Mouse (Mus musculus): ENCODE results near the gene Rps23. TPM values are rescaled to one million over a fixed set of nuclear protein-coding genes. Genes with fewer than 3 reads are reported as not detected.
"Not testable (repeated sequence)": the region's sequence is repeated elsewhere in the genome, so short reads cannot be mapped to it uniquely, and the experiment has no call there.

Rps23 gene
- 100 to 1,000 TPM; 256 TPM for total RNA-seq (2021)
- long read RNA-seq, experiment 1, transcript Rps23-201 (4 exons, 937 nt) = major isoform, 83 of 86 reads
- long read RNA-seq, experiment 1, partial matches to known transcripts = 3 of 86 reads
- long read RNA-seq, experiment 1, other reads (novel, unspliced or antisense) = 0 of 86 reads
- long read RNA-seq, experiment 2, transcript Rps23-201 (4 exons, 937 nt) = major isoform, 125 of 130 reads
- long read RNA-seq, experiment 2, partial matches to known transcripts = 2 of 130 reads
- long read RNA-seq, experiment 2, other reads (novel, unspliced or antisense) = 2 of 130 reads

GRCm38 (mm10) chr13:90922751-90923612, at the start of gene Rps23:
Gene Rps23 (plus strand): TSS chr13:90922958.
- intact Hi-C loops (cut with DNase I; ENCODE audit: low total_unique reads) = no loop called here
- DNase-seq = peak; percentile 89

GRCm38 (mm10) chr13:90881727-90882429, 40.9 kb upstream of the Rps23 start:
- no peak for DNase-seq
- intact Hi-C loops (cut with DNase I; ENCODE audit: low total_unique reads) = no loop called here

GRCm38 (mm10) chr13:90885856-90886532, 36.8 kb upstream of the Rps23 start:
- intact Hi-C loops (cut with DNase I; ENCODE audit: low total_unique reads) = loop anchor here (5.0 kb wide), 2 partner anchors 1109 to 1219 kb away; no protein-coding TSS in a partner anchor
- DNase-seq = no peak

GRCm38 (mm10) chr13:90886568-90886983, 36.2 kb upstream of the Rps23 start:
- intact Hi-C loops (cut with DNase I; ENCODE audit: low total_unique reads) = loop anchor here (5.0 kb wide), 2 partner anchors 1109 to 1219 kb away; no protein-coding TSS in a partner anchor
- DNase-seq = peak; percentile 61

GRCm38 (mm10) chr13:90890111-90890510, 32.6 kb upstream of the Rps23 start:
- intact Hi-C loops (cut with DNase I; ENCODE audit: low total_unique reads) = no loop called here
- DNase-seq = no peak

- DNase-seq = no peak
- intact Hi-C loops (cut with DNase I; ENCODE audit: low total_unique reads) = no loop called here
Measured at GRCm38 (mm10) chr13:90894819-90895218, 27.9 kb upstream of the Rps23 start.

GRCm38 (mm10) chr13:90896098-90896497, 26.7 kb upstream of the Rps23 start:
- peak; percentile 75 for DNase-seq
- intact Hi-C loops (cut with DNase I; ENCODE audit: low total_unique reads) = no loop called here

GRCm38 (mm10) chr13:90896821-90897220, 25.9 kb upstream of the Rps23 start:
- intact Hi-C loops (cut with DNase I; ENCODE audit: low total_unique reads) = no loop called here
- peak; percentile 10 for DNase-seq

- intact Hi-C loops (cut with DNase I; ENCODE audit: low total_unique reads) = no loop called here
- DNase-seq = no peak
Measured at GRCm38 (mm10) chr13:90905176-90905575, 17.6 kb upstream of the Rps23 start, which contains the start of gene Atp6ap1l. Gene Atp6ap1l (minus strand): TSS chr13:90905355.

- intact Hi-C loops (cut with DNase I; ENCODE audit: low total_unique reads) = no loop called here
- no peak for DNase-seq
Measured at GRCm38 (mm10) chr13:90907376-90907775, 15.4 kb upstream of the Rps23 start.

- intact Hi-C loops (cut with DNase I; ENCODE audit: low total_unique reads) = no loop called here
- DNase-seq = no peak
Measured at GRCm38 (mm10) chr13:90912760-90913674, 9.7 kb upstream of the Rps23 start.

GRCm38 (mm10) chr13:90913675-90914192, 9.0 kb upstream of the Rps23 start:
- intact Hi-C loops (cut with DNase I; ENCODE audit: low total_unique reads) = no loop called here
- DNase-seq = no peak

- no peak for DNase-seq
Measured at GRCm38 (mm10) chr13:90914721-90915120, 8.0 kb upstream of the Rps23 start.

GRCm38 (mm10) chr13:90923617-90924016, 859 bp downstream of the Rps23 start:
- DNase-seq; intact Hi-C loops (cut with DNase I; ENCODE audit: low total_unique reads): not testable (repeated sequence)

More at GRCm38 (mm10) chr13:90914721-90915120, 8.0 kb upstream of the Rps23 start:
- intact Hi-C loops (cut with DNase I; ENCODE audit: low total_unique reads) = no loop called here

GRCm38 (mm10) chr13:90924072-90924471, 1.3 kb downstream of the Rps23 start:
- DNase-seq = no peak
- intact Hi-C loops (cut with DNase I; ENCODE audit: low total_unique reads) = no loop called here

GRCm38 (mm10) chr13:90925191-90925590, 2.4 kb downstream of the Rps23 start:
- DNase-seq = no peak
- intact Hi-C loops (cut with DNase I; ENCODE audit: low total_unique reads) = no loop called here

- no peak for DNase-seq
- intact Hi-C loops (cut with DNase I; ENCODE audit: low total_unique reads) = no loop called here
Measured at GRCm38 (mm10) chr13:90926125-90926765, 3.5 kb downstream of the Rps23 start.
